Mouse (Mus musculus) spleen, postnatal 4 days (tissue): ENCODE measurements at regions not wholly inside any gene's neighbourhood (a gene's known extent, or its start where the extent isn't known, plus 50 kb on each side); places are given as distances from the start of the nearest gene placed in this dataset.

Experiments
- DNase-seq, 2 experiments: peaks; one replicate each; pipeline ENCODE4 v3.0.0; 2022; ENCODE audit warnings: low spot score in 2 of 2

DNA sequence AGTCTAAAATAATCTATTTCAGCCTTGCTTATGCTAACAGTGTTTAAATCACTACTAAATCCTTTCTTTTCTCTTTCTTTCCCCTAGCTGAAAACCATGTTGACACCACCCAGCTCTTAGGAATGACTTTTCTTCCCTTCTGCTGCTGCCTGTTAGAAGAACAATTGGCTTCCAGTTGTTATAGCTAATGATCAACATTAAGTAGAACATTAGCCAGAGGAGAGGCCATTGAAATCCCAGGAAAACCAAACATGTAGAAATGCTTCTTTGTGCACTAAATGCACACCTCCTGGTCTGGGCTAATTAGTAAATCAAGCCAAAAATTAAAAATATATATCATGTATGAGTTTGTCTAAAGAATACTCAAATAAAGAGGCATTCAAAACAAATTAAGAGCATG lies 703.0 kb upstream of the Arpp21 start:
- DNase-seq, result no peak

DNA sequence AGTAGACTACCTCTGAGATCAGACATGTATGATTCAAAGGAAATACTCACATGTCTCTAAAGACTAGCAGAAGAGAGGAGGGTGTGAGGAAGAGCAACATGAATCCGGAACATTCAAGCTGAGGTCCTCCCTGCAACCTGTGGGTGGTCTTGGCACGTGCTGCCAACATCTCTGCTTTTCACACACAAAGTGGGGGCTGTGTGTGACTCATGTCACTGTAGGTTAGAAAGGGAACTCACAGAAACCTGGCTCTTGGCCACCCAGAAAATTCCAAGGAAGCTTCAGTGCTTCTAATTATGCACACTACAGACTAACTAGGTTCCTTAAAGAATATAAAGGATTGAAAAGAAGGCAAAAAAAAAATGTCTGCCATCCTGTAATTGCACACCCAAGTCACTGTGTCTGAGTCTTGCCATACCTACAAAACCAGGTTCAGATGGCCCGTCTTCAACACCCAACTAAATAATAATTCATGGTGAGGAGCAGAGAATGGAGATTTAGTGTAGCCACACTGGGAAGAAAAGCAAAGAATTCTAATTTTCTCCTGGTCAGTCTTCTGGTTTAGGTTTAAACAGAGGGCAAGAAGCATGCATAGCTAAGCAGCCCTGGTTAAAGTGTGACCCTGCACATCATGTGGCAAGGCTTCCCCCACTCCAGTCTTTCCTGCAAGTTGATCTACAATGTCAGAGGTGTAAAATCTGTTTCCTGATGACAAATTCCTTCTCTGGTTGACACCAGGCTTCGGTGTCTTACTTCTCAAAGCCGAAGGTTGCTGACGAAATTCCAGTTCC lies 673.8 kb upstream of the Arpp21 start:
- no peak for DNase-seq

DNA sequence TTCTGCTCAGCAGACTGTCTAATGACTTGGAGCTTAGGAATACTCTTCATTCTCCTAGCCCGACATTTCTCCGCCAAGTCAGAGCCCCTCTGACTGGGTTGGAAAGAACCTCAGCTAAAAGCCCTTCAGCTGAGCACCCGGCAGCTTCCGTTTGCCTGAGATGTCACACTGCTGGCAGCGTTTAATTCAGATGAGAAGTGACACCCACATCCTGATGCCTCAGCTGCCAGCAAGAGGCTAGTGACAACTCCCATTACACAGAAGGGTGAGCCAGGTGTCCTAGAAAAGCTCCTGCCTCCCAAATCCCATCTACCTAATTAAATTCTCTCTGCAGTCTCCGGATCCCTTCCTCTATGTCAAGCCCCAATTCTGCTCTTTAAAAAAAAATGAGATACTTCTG lies 670.2 kb upstream of the Arpp21 start:
- DNase-seq, result no peak

DNA sequence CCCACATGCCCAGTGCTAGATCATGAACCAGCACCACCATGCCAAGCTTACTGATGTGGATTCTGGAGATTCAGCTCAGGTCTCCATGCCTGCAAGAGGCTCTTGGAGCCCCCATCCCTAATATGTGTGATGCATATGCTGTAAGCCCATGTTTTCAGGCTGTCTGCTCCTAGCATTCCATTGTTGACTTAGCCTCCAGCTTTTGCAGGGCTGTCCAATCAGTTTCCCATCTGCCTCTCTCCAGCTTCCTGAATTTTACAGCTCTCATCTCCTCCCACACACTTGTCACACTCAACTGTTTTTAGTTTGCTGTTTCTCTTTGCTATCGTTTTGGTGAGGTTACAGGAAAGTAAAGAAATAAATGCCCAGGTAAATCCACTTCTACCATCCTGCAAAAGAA lies 629.2 kb upstream of the Arpp21 start:
- DNase-seq, result no peak

DNA sequence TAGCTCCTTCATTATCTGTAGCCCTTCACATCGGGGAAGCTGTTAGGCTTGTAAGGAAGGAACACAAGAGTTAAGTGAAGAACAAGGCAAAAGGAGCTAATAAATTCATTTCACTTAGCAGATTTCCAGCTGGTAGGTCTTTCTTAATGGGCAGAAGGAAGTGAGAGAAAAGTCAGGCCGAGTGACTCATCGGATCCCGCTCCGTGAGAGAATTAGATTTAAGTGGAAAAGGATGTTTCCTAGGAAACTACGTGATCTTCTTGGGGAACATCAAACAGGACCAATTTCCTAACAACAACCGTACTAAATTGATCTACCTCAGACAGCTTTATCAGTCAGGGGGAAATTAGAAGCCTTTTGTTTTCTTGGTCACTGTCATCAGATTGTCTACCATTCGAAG lies 625.4 kb upstream of the Arpp21 start:
- DNase-seq, result no peak

DNA sequence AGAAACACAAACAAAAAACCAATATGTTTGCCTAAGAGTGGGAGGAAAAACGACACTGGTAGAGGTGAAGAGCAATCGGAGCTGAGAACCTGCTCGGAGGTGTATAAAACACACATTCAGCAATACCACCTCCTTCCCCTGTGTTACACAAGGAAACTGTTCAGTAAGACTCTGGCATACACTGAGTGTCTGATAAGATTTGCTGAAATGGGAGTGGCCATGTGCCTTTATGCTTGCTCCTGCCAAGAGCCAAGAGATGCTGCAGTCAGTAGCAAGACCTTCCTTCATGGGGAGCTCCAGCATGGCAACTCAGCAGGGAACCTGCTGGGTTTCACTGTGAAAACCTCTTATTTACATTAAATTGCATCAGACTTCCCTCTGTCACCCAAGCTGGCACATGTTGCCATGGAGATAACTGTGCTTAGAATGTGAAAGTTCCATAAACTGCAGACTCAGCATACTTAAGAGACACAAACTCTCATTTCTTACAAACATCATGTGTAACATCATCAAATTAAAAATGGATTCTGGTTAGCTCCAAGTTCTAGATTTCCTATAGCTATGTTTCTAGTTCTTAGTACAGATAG lies 624.7 kb upstream of the Arpp21 start:
- no peak for DNase-seq

DNA sequence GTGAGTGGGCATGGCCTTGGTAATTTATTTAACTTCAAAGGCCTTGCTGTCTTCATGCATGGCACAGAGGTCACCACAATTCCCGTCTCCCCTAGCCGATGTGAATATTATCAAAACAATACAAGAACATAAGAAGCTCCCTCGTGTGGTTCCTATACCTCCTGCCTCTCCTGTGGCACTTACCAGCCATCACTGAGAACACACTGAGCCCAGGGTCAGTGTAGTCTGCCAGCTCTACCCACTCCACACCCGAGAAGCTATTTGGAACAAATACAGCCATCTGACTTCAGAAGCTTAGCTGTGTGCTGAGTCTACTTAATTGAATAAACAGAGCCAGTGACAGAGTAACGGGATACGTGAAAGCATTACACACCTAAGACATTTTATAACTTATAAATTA lies 605.7 kb upstream of the Arpp21 start:
- DNase-seq, result no peak

DNA sequence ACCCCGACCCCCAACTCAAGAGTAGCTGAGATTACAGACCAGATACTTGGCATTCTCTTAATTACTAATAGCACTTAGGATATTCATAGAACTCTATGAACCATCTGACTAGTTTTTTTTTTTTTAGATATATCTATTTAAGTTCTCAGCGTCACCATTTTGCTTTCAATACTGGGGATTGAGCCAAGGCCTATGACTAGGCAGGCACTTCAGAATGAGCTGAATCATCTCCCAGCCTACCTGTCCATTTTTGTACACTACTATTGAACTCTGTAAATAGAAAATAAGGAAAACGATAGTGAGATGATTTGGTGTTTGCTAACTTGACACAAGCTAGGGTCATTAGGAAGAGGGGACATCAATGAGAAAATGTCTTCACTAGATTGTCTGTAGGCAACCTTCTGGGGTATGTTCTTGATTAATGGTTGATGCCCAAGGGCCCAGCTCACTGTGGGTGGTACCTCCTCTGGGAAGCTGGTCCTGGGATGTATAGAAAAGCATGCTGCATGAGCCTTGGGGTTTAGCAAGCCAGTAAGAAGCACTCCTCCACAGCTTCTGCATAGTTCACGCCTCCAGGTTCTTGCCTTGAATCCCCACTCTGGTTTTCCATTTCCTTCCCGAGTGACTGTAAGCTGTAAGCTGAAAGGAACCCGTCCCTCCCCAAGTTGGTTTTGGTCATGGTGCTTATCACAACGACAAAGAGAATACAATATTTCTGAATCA lies 603.5 kb upstream of the Arpp21 start:
- no peak for DNase-seq

DNA sequence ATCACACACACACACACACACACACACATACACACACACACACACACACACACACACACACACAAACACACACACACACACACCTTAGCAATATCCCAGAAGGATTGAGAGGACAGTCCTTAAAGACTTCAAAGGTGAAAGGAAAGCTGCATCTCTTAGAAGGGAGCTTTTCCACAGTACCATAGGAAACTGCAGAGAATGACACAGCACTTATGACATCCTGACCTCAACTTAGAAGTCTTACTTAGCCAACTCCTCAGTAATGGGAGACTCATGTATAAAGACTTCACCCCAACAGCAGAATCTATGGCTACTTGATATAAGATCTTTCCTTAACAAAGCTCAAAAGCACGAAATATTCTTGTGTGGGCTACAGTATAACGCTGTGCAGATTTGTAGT lies 601.8 kb upstream of the Arpp21 start:
- no peak for DNase-seq

DNA sequence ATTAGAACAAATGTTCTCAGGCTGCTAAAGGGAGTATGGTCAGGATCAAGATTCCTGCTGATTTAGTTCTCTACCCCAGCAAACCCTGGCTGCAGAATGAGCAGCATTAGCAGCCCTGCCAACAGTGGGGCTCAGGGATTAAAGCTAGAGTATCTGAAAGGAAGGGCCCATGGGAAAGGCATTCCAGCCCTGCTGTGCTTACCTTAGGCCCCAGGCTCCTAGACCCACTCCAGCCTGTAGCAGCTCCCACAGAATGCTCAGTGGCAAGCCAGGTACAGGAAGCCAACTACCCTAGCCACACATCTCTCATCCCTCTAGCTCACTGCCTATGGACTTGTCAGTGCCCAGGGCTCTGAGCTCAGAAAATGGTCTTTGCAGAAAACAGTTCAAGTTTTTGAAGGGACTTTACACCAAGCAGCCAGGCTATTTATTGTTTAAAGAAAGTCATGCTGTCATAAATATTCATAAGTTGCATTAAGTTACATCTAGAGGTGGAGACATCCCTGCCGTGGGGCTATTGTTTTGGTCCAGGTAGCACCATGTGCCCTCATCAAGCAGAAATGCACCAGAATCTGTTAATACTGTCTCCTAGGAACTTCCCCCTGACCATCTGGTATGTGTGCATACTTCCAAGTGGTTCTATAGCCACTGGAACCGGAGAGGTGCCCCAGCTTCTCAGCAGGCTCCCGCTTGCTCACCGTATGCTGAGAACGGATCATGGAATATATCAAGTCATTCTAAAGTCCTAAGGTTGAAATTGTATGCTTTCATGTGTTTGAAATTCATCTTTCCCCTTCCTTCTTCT lies 598.9 kb upstream of the Arpp21 start:
- no peak for DNase-seq

DNA sequence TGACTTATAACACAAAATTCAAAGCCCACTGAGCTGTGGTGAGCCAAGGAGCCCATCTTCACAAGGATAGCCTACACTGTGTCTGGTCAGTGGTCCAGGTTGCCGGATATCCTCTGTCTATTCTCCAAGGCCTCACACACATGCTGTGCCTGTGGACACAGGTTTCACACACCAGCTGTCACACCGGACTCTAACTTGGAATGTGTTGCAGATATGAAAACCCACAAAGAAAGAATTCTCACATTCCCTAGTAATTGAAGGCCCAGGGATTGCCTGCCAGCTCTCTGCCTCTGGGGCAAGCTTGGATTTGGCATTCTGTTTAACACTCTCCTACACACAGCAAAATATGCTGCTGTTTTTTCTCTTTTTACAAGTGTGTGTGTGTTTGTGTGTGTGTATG lies 595.4 kb upstream of the Arpp21 start:
- DNase-seq, result no peak

DNA sequence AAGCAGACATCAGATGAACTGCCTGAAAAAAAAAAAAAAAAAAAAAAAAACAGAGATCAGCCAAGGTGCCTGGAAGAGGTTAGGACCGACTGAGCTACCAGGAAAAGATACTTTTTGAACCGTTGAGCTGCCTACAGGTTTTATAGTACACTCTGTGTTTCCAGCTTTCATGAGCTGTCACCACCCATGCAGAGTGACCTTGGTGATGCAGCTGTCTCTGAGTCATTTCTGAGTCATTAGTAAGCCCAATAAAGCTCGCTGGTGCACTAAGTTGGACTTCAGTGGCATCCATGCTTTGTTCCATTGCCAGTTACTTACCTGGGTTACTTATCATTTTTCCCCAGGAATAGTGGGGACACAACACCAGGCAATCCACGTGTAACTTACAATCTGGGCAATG lies 592.9 kb upstream of the Arpp21 start:
- no peak for DNase-seq

DNA sequence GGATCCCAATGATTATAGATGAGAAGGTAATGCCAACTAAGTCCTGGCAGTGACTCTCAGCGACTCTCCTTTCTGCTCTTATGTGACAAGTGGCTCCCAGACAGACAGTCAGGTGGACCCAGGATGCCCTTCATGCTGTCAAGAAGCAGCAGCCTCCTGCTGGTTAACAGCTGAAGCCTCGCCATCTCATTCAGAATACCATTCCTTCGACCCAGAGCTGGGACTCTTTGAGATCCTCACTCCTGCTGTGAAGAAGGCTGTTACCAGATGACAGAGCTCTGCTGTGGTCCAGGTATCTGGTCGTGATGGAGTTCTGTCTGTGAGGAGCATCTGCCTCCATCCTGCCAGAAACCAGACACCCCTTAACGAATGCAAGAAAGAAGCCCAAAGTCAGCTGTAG lies 590.9 kb upstream of the Arpp21 start:
- no peak for DNase-seq

DNA sequence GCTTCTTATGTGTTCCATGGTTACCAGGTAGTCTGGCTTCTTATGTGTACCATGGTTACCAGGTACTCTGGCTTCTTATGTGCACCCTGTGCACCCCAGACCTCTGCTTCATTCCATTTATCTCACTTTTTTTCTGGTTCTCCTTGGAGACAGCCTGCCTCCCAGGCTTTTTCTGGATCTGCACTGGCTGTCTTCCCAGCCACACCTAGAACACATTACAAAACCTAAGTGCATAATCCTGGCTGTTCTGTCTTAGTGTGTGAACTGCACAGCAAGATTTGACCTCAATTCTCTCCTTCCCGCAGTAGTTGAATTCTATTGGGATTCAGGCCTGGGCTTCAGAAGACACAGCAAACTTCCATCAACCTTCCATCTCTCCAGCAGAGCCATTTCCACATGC lies 586.2 kb upstream of the Arpp21 start:
- no peak for DNase-seq

DNA sequence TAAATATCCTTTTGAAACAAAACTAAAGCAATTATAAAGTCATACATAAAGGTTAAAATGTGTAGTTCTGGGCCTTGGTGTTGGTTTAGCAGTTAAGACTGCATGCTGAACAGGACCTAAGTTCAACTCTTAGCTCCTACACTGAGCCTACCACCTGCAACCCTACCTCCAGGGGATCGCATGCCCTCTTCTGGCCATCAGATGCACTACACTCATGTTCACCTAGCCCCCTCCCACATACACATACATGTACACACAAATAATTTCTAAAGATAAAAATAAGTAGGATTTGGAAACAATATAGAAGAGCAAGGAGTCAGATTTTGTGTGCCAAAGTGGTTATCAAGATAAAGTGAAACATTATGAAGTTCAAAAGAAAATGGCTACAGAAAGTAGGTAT lies 576.2 kb upstream of the Arpp21 start:
- DNase-seq, result no peak

DNA sequence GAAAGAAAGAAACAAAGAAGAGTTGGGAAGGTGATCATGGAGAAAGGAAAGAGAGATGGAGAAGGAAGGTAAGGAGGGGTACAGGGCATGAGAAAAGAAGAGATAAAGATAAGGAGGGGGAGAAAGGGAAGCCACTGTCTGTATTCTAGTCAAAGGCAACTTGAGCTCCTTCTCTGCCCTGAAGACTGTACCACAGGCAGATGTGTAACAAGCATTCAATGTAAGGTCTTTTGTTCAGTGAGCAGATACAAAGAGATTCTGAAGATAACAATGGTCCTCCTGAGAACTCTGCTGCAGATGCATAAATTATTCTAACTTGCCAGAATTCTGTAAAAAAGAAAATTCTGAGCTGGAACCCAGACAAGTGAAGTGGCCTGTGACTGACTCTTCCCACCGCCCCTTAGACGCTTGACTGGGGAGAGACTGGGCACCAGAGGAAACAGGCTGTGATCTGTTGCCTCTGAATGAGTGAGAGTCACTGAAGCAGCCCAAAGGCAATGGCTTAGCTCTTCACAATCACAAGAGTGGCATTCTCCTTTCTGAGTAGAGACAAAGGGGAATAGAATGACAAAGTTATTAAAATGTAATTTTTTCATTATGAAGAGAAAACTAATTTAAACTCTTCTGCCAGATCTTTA lies 564.0 kb upstream of the Arpp21 start:
- no peak for DNase-seq

DNA sequence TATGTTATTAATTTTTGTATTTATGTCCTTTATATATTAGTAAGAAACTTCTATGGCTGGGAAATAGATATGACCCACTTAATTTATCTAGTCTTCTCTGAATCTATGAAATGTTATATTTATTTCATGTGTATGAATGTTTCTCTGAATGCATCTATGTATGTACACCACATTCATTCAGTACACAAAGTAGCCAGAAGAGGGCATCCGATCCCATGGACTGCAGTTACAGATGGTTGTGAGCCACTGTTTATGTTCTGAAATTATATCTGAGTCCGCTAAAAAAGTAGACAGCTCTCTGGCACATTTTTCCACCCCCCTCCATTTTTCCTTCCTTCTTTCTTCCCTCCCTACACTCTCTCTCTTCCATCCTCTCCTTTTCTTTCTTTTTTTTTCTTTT lies 557.8 kb upstream of the Arpp21 start:
- no peak for DNase-seq

DNA sequence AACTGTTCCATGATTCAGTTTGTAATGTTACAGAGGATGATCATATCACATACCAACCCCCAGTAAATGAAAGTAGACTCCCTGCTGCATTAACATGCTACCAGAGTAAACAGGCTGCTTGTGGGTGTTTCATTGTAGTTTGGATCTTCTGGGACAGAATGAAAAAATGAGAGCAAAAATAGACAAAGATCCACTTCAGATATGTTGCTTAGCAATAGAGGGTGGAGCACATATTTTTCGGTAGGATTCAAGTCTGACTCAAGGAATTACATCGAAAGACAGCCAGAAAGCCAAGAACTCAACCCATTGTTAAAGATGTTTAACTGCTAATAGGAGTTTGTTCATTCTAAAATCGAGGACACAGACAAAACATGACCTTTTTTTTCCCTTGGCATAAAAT lies 536.2 kb upstream of the Arpp21 start:
- no peak for DNase-seq

DNA sequence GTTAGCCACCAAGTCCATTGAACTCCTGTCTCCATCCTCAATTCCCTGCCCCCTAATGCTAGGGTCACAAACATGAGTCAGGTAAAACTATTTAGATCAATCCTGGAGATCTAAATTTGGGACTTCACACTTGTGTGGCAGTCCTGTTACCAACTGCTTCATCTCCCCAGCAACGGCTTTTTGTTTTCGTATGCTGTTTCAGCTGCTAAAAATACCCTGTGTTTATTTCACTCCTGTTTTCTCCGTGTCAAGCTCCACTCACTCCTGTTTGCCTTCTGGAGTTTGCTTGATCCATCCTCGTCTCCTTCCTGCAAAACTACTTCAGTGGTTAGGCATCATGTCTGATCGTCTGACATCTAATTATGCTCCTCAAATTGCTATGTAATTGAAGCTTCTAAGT lies 508.9 kb upstream of the Arpp21 start:
- no peak for DNase-seq

DNA sequence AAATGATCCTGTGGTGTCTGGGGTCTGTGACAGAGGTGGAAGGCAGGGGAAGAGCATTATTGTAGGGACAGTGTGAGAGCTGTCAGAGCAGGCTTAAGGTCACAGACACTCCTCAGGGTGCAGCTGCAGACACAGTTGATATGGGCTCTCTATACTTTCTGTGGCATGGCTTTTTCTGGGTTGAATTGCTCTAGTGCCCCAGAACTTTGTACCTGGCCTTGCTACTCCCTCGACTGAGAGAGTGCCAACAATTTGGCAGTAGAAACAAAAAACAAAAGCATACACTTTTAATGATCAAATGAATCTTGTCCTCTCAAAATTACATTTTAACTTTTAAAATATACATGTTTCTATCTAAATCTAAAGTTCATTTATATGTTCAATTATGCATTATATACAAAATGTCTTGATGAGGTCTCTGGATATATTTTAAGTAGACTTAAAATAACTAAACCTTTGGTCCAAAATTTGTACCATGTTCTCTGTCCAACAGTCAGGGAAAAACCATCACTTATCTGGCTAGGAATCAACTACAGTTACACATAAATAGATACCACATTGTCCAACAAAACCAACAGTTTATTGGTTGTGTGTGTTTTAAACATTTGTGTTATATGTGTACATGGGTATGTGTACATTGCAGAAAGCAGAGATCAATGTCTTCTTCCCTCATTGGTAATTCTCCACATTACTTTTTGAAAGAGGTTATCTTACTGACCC lies 508.3 kb upstream of the Arpp21 start:
- DNase-seq, result no peak

DNA sequence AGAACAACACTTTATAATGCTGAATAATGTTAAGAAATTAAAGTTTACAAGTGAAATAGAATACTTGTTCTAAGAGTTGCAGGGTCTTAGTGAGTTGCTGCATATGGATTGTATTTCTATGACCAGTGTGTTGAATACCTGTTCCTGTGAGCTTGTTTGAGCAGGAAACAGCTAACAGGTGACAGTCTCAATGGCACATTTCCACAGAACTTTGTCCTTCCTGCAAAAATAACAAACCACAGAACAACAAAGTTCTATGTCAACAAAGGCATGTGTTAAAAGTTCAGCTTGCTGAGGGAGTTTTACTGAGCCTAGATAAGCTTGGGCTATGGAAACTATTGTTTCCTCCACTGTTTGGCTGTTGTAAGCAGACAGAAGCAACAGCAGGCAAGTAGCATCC lies 500.0 kb upstream of the Arpp21 start:
- DNase-seq, result no peak
